ENCODE assay signal across 10 mouse cellular contexts in genomic region chr5:119679614-119680328, GRCm38 (mm10). TPM values are rescaled to one million over a fixed set of nuclear protein-coding genes. Genes with fewer than 3 reads are reported as not detected.
DNase-seq lines count a peak whose midpoint lies in the region; ATAC-seq and TF ChIP-seq lines count a peak whose summit lies in the region.
"Had no signal": no experiment of that assay in that cellular context is flagged by ENCODE, and none has a peak within 500 bp of the region (broad histone marks: within the 10 kb centered on the region; RNA-seq: fewer than 3 reads in every experiment).

No protein-coding gene starts in this region.

- no peak for TF ChIP-seq CTCF in hindbrain, postnatal 0 days (IDR thresholded peaks at IDR 0.05; ENCODE audit: low read depth)
- no peak for TF ChIP-seq CTCF in intestine, postnatal 0 days (IDR thresholded peaks at IDR 0.05; ENCODE audit: low read depth)

- ATAC-seq in hindbrain, postnatal 0 days: no peak
- ATAC-seq in neural tube, embryonic 12.5 days (ENCODE audit: low FRiP score, low read depth): no peak
- no peak for ATAC-seq in intestine, postnatal 0 days
- ATAC-seq: forebrain, postnatal 0 days had no signal

- 7% methylated on average over 10 of the region's 10 CpGs for WGBS in hindbrain, embryonic 10.5 days
- 6% methylated on average over 10 of the region's 10 CpGs for WGBS in hindbrain, postnatal 0 days
- 5% methylated on average over 10 of the region's 10 CpGs for WGBS in neural tube, embryonic 12.5 days
- WGBS in intestine, postnatal 0 days: 72% methylated on average over 10 of the region's 10 CpGs

- H3K9me3 ChIP-seq in hindbrain, embryonic 10.5 days: no peaks in the 10 kb centered on the region
- H3K9me3 ChIP-seq in hindbrain, postnatal 0 days (ENCODE audit: low read length): no peaks in the 10 kb centered on the region
- no peaks in the 10 kb centered on the region for H3K9me3 ChIP-seq in neural tube, embryonic 12.5 days
- H3K9me3 ChIP-seq in intestine, postnatal 0 days (ENCODE audit: control insufficient read depth): no peaks in the 10 kb centered on the region

- H3K27me3 ChIP-seq in hindbrain, embryonic 10.5 days (ENCODE audit: insufficient read depth, poor library complexity, severe bottlenecking): peaks cover 100% of the 10 kb centered on the region
- H3K27me3 ChIP-seq in hindbrain, postnatal 0 days (ENCODE audit: insufficient read depth, low read length): peaks cover 93% of the 10 kb centered on the region
- peaks cover 93% of the 10 kb centered on the region for H3K27me3 ChIP-seq in neural tube, embryonic 12.5 days (replicated peaks)
- H3K27me3 ChIP-seq in intestine, postnatal 0 days (replicated peaks; ENCODE audit: control insufficient read depth, insufficient read depth, low read length): no peaks in the 10 kb centered on the region

- DNase-seq in hindbrain, embryonic 10.5 days (ENCODE audit: low spot score): no peak
- no peak for DNase-seq in hindbrain, postnatal 0 days (ENCODE audit: low spot score)
- DNase-seq in neural tube, embryonic 10.5 days (ENCODE audit: extremely low spot score, low spot score): no peak
- no peak for DNase-seq in ovary, postnatal 14 days (ENCODE audit: low spot score)
- no peak for DNase-seq in left cerebral cortex, adult 8-10 months (ENCODE audit: low spot score in 2 of 2)
- DNase-seq: forebrain, postnatal 0 days had no signal

- no peak overlapping the region for H3K9ac ChIP-seq in hindbrain, postnatal 0 days (replicated peaks; ENCODE audit: low read length)
- no peak overlapping the region for H3K9ac ChIP-seq in neural tube, embryonic 12.5 days
- peak overlapping the region; percentile 38 for H3K9ac ChIP-seq in intestine, postnatal 0 days (ENCODE audit: low read depth, low read length)
- H3K9ac ChIP-seq: forebrain, postnatal 0 days had no signal

- peak overlapping the region; percentile 38; the same call in 1 of the 2 replicates for H3K4me3 ChIP-seq in hindbrain, embryonic 10.5 days
- H3K4me3 ChIP-seq in hindbrain, postnatal 0 days (ENCODE audit: low read length): no peak overlapping the region
- H3K4me3 ChIP-seq in neural tube, embryonic 12.5 days: no peak overlapping the region
- peak overlapping the region; percentile 22; the same call in 1 of the 2 replicates for H3K4me3 ChIP-seq in intestine, postnatal 0 days (ENCODE audit: low read depth, low read length)

- no peak overlapping the region for H3K4me2 ChIP-seq in hindbrain, postnatal 0 days (ENCODE audit: low read depth, low read length)
- peak overlapping the region; percentile 43 for H3K4me2 ChIP-seq in neural tube, embryonic 12.5 days (replicated peaks)
- H3K4me2 ChIP-seq in intestine, postnatal 0 days (replicated peaks; ENCODE audit: low read depth): peak overlapping the region; percentile 55

- H3K4me1 ChIP-seq in hindbrain, embryonic 10.5 days (replicated peaks): peaks cover 18% of the 10 kb centered on the region
- H3K4me1 ChIP-seq in hindbrain, postnatal 0 days (ENCODE audit: insufficient read depth, low read length): no peaks in the 10 kb centered on the region; the same call in 1 of the 2 replicates
- H3K4me1 ChIP-seq in neural tube, embryonic 12.5 days: peaks cover 4% of the 10 kb centered on the region; the same call in 1 of the 2 replicates
- H3K4me1 ChIP-seq in intestine, postnatal 0 days (replicated peaks; ENCODE audit: control insufficient read depth, insufficient read depth, low read length): 0 out of 2 replicates have a peak, but pooled peaks cover 3% of the 10 kb centered on the region

- H3K27ac ChIP-seq in hindbrain, embryonic 10.5 days: no peak overlapping the region
- no peak overlapping the region for H3K27ac ChIP-seq in hindbrain, postnatal 0 days
- H3K27ac ChIP-seq in neural tube, embryonic 12.5 days: no peak overlapping the region
- H3K27ac ChIP-seq in intestine, postnatal 0 days (ENCODE audit: low read depth, low read length): no peak overlapping the region

- H3K36me3 ChIP-seq in hindbrain, embryonic 10.5 days: no peaks in the 10 kb centered on the region; the same call in 1 of the 2 replicates
- H3K36me3 ChIP-seq in hindbrain, postnatal 0 days (ENCODE audit: insufficient read depth, low read length): no peaks in the 10 kb centered on the region
- H3K36me3 ChIP-seq in neural tube, embryonic 12.5 days: no peaks in the 10 kb centered on the region
- peaks cover 45% of the 10 kb centered on the region for H3K36me3 ChIP-seq in intestine, postnatal 0 days (ENCODE audit: control insufficient read depth, insufficient read depth)

RNA-seq across cellular contexts. Expression of gene Tbx3, which starts 9.3 kb away (rescaled TPM):
- 5.8 and 13.0 TPM in 2 replicates for polyA plus RNA-seq in hindbrain, embryonic 10.5 days (2016; fragmentation: Nextera tagmentation; extraction: Ambion mirVana)
- total RNA-seq in hindbrain, postnatal 0 days (2014; rRNA removed): 1.3 and 6.7 TPM in 2 replicates
- polyA plus RNA-seq in hindbrain, postnatal 0 days (2015; fragmentation: Nextera tagmentation; extraction: Ambion mirVana): 2.4 and 2.9 TPM in 2 replicates
- 8.6 and 11.0 TPM in 2 replicates for polyA plus RNA-seq in neural tube, embryonic 12.5 days (2016; fragmentation: Nextera tagmentation; extraction: Ambion mirVana)
- 30.6 and 42.6 TPM in 2 replicates for polyA plus RNA-seq in intestine, postnatal 0 days (2015; fragmentation: Nextera tagmentation; extraction: Ambion mirVana)
- 1 to 10 TPM; 2.2 to 4.8 (median 3.4) TPM for total RNA-seq in left cerebral cortex, adult 8-10 months (2022)
- total RNA-seq: MEL; monocyte, adult 5-6 weeks had no signal

Comparison
In these comparisons a context has a peak if more than half of its experiments do, and no peak if none do; other contexts are left out.
1. H3K4me3 ChIP-seq: peak in hindbrain, embryonic 10.5 days (single experiment) and intestine, postnatal 0 days (single experiment); none in hindbrain, postnatal 0 days (single experiment) and neural tube, embryonic 12.5 days (single experiment).